Mouse (Mus musculus) stomach, postnatal 0 days (tissue): ENCODE data around the gene Nme2.

ENCODE experiments used
- CTCF ChIP-seq: IDR thresholded peaks from 2 replicates; pipeline ENCODE4 v1.5.1; 2016; ENCODE audit warnings: antibody characterized with exemption, low read depth, mild to moderate bottlenecking, moderate library complexity
- EP300 ChIP-seq: optimal IDR thresholded peaks from 2 replicates; pipeline ENCODE3; 2016; ENCODE audit warnings: antibody characterized with exemption

DNA sequence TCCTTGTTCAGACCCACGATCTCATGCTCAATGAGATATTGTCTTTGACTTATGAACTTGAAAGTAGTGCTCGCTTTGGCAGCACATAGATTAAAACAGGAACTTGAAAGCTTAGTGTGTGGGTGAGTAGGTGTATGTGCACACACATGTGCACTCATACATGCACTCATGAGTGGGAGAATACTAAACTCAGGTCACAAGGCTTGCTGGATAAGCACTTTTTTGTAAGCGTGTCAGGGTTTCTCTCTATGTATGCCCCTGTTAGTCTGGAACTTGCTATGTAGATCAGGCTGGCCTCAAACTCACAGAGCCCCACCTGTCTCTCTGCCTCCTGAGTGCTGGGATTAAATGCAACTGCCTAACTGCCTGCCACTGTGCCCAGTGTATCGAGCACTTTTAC is 31.0 kb upstream of the Nme2 start:
- TF ChIP-seq CTCF = no peak
- TF ChIP-seq EP300 = no peak
